Mouse (Mus musculus) right cerebral cortex, postnatal 10 days (tissue): ENCODE results near the gene Rfng.
"Not testable (repeated sequence)": the region's sequence is repeated elsewhere in the genome, so short reads cannot be mapped to it uniquely, and the experiment has no call there.

Experiments used
- DNase-seq, 2 experiments: peaks; one replicate each; pipeline ENCODE4 v3.0.0; 2021; ENCODE audit warnings: low spot score in 2 of 2

Rfng gene

DNA sequence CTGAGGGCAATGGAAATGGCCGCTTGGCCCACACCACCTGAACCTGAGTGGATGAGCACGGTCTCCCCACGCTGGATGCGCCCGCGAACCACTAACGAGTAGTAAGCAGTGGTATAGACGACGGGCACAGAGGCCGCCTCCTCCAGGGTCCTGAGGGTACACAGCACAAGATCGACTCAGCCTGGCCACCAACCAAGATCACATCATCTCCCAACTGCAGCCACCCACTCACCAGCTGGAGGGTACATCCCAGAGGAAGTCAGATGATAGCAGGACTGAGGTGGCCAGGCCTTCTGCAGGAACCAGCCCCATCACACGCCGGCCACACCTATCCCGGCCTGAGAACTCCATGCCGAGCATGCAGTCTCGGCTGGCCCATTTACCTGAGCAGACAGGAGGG is 28.1 kb upstream of the Rfng start:
- DNase-seq, result no peak

DNA sequence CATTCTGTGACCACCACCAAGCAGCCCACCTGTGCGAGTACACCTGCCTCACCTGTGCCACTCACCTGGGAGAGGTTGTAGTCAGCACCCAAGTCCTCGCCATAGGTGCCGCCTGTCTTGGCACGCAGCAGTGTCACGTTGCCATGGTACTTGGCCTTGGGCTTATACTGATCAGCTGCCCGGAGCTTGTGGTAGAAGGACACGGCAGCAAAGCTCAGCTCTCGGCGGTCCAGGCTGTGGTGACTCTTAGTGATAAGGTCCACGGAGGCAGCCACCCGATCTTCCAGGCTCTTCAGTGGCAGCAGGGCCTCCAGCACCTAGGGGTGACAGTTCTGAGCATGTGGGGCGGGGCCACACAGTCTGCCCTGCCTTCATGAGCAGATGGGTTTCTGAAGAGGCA is 24.0 kb upstream of the Rfng start:
- no peak for DNase-seq

DNA sequence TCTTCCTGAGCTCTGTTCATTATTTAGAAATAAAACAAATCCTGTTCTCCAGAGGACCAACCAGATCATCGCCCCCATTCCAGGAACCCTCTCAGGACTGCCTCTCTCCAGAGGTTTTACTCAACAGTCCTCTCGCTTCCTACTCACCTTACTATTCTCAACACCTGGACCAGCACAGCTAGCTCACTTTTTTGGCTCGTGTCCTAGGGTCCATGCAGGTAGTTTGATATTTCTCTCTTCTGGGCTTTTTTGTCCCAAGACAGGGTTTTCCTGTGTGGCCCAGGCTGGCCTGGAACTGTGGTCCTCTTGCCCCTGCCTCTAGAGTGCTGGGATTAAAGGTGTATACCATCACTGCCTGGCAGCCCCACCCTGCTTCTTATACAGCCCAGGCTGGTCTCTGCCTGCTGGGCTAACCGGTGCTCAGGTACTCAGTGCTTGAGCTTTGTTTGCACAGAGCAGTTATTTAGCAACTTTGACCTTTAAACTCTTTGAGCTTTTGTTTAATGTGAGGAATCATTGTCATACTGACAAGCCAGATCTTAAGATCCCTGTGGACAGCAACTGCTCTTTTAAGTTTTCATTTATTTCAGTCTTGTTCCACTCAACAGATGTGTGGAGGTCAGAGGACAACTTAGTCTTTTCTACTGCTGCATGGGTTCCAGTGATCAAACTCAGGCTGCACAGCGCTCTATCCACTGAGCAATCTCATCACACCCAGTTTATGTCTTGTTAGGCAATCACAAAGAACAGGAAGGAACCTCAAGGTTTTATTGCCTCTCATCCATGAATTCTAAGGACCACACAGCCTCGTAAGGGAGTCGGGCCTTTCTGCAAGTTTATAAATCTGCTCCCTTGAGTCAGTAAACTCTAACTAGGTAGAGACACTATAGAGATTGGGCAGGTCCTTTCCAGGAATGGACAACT is 21.6 kb upstream of the Rfng start:
- no peak for DNase-seq

DNA sequence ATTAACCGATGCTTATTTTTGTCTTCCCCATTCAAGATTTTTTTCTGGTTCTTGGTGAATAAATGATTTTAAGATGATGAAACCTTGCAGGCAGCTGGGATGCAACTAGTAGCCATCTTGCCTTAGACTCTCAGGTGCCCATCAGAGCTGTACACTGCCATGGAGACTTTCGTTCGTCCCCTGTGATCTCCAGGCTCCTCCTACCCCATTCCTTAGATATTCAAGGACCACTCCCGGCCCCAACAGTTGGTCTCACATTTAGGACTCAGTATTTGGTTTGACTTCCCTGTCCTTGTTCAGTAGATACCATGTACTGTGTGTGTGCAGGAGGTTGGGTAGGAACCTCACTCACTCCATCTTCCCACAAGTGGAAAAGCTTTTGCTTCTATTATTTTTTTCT is 20.8 kb upstream of the Rfng start:
- DNase-seq, result no peak

DNA sequence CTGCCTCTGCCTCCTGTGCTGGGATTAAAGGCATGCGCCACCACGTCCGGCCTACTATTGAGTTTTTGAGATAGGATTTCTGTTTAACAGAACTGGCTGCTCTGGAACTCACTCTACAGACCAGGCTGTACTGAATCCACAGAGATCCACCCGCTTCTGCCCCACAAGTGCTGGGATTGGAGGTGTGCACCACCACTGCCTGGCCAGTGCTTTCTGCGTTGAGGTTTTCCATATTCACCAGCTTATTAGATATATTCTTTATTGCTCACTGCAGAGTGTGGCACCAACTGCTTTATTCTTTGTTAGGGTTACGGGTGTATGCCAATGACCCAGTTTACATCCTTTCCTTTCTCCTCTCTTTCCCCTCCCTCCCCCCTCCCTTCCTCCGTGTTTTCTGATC is 20.3 kb upstream of the Rfng start:
- DNase-seq, result no peak

DNA sequence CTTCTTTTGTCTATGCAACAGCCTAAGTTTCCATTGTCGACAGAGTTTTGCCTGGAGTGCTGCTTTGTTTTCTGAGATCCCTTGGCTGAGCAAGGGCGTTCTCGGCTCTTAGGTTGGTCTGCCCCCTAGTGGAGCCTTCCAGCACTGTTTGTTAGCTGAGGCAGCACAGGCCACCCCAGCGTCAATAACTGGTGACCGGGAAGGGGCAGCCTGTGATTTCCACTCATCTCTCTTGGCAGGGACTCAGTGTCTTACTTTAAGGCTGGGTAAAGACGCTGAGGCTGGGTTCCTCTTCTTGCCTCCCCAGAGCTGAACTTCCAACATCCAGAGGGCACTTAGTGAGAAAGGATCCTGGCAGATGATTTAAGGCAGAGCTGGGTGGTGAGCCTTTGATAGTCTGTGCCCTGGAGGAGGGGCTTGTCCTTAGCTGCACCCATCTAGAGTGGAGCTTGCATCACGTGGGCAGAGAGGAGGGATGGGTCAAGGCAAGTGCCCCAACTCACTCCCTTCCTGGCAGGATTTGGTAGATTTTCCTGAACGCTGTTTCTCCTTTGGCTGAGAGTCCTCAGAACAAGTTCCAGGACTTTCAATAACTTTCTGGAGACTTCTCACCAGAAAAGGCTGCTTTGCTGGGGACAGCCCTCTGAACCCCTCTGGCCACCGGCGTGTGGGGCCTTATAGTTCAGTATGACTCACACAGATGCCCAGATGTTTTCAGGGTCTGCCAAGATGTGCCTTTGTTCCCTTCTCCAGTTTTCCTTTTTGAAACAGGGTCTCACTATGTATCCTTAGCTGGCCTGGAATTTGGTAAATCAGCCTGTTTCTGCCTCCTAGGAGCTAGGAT is 16.3 kb upstream of the Rfng start:
- peak; percentile 82 to 89 for DNase-seq

DNA sequence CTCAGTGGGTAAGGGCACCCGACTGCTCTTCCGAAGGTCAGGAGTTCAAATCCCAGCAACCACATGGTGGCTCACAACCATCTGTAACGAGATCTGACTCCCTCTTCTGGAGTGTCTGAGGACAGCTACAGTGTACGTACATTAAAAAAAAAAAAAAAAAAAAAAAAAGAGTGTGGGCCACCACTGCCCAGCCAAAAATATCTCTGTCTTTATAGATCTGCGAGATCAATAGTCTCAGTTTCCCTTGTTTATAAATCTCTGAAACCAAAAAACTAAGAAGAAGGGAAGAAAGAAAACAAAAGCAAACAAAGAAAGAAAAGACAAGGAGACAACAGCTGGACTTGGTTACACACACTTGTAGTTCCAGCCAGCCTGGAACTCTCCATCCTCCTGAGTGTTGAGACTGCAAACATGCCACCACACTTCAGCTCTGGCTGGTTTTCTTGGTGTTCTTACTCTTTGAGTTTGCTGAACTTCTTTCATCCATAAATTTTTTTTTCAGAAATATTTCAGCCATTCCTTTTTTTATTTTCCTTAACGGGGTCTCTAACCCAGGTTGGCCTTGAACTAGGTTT is 15.4 kb upstream of the Rfng start:
- DNase-seq, result no peak

DNA sequence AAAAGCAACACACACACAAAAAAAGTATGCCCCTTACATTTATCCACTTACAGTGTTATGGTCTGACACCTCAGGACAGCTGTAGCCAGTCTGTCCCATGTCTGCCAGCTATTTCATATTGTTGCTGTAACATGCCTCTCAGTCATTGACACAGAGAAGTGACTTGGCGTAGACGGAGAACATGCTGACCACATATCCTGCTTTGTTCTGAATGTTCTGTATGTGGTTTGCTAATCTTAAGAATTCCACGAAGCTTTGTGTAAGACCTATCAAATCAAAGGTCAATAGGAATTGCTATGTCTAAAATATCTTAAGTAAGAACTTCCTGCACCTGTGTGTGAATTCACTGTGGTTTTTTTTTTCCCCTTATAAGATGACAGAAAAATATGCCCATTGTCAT is 14.2 kb upstream of the Rfng start:
- no peak for DNase-seq

DNA sequence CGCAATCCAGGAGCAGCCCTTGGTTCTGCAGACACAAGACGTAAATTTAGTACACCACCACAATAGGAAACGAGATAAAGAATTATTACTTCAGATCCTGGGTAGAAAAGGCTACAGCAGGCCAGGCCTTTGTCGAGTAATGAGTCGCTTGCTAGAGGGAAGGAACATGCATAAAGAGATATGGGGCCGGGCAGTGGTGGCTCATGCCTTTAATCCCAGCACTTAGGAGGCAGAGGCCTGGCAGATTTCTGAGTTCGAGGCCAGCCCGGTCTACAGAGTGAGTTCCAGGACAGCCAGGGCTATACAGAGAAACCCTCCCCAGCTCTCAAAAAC is 12.6 kb upstream of the Rfng start:
- no peak for DNase-seq

DNA sequence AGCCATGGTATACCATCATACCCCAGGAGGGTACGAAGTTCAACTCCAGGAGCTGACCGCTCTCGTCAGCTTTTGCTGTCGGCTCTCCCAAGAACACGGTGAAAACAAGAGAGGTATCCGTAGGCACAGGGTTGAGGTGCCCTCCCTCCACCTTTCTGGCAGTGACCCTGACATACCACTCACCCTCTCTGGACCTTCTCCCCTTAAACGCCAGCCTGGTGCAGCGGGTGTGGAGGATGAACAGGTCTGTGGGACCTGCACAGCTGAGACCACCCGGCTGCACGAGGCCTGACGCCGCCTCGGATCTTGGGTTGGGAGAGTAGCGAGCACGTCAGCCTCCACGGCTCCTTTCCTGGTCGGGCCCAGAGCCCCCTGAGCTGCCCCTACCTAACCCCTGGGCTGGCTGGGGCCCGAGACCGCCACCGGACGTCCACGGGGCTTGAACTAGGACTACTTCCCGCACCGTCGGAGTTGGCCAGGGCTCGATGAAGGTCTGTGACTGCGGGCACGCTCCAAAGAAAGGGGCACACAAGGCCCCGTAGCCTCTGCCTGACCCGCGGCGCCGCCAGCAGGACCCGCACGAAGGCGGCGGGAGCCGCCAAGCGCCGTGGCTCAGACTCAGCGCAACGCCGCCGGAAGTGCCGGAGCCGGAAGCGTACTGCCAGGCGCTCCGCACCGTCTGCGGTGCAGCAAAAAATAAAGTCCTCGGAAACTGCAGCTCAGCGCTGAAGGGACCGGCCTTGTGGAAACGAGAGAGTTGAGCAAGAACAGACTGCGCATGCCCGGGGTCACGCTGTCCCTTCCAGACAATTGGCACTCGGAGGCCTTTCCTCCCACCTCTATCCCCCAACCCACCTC is 12.0 kb upstream of the Rfng start, which contains the start of gene Dus1l:
TSS of gene Dus1l (minus strand) at position 648 of the 858 bp plus-strand sequence.
- peak; percentile 96 to 98 for DNase-seq

DNA sequence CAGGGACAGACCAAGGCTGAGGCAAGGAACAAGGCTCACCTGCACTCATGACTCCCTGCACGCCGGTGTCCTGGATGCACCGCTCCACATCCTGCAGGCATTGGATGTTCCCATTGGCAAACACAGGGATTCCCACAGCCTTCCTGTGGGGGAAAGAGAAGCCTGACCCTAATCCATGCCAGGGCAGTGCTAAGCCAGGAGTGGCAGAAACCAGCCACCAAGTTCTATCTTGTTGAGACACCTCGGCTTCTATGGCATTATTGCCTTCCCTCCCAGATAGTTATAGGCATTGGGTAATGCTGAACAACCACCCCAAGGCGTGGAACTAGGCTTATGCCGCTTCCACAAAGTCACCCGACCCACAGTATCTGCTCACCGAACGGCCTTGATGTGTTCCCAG is 8.6 kb upstream of the Rfng start:
- DNase-seq, result no peak

DNA sequence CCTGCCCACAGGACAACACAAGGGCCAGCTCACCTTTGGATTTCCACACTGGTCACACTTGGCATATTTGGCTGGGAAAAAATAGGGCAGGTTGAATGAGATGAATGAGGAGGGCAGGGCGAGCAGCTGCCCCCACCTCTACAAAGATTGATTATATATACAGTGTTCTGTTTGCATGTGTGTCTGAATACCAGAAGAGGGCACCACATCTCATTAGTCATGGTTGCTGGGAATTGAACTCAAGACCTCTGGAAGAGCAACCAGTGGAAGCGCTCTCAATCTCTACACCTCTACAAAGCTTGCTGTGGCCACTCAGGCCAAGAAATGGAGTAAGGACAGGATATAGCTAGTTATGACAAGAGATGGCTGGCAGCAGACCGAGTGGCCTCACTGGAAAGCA is 5.8 kb upstream of the Rfng start:
- no peak for DNase-seq

DNA sequence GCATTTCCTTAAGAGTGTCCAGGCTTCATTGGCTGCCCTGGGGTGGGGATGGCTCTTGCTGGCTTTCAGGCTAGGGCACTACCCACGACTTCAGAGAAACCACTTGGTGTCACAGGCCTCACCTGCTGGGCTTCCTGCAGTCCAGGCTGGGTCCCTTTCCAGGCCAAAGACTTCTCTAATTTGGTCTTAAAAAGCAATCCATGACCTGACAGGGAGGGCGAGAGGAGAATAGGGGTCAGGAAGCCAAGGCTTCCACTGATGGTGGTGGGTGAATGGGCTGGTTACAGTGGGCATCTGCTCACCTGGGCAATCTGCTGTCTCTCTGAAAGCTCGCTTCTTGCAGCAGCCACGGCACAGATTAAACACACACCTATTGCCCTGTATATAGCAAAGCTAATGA is 5.3 kb upstream of the Rfng start:
- no peak for DNase-seq

DNA sequence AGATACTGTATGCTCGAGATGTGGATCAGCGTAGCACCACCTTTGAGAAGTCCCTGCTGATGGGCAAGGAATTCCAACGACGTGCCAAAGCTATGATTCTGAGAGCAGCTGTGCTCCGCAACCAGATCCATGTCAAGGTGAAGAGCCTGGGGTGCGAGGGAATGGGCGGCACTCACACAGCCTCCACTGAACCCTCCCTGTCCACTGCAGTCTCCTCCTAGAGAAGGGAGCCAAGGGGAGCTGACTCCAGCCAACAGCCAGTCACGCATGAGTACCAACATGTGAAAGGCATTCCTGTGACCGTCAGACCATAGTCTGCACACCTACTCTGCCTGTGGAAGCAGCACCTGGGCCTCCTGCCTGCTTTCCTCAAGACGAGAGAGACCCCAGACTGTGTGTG is 4.5 kb upstream of the Rfng start:
- not testable (repeated sequence) for DNase-seq

DNA sequence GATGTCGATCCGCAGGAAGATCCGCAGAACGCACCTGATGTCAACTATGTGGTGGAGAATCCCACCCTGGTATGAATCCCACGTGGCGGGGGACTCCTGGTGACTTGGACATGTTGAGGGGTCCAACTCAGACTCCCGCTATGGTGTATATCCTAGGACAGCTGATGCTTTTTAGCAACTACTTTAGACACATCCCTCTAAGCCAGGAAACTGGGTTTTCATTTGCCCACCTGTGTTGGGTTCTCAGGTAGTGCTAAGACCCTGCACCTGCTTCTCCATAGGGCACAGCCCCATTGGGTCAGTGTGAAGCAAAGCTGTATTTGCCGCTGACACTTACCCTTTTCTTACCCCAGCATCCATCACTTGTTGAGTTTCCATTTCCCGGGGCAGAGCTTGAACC is 1.1 kb upstream of the Rfng start:
- DNase-seq, result peak; percentile 22 to 27

DNA sequence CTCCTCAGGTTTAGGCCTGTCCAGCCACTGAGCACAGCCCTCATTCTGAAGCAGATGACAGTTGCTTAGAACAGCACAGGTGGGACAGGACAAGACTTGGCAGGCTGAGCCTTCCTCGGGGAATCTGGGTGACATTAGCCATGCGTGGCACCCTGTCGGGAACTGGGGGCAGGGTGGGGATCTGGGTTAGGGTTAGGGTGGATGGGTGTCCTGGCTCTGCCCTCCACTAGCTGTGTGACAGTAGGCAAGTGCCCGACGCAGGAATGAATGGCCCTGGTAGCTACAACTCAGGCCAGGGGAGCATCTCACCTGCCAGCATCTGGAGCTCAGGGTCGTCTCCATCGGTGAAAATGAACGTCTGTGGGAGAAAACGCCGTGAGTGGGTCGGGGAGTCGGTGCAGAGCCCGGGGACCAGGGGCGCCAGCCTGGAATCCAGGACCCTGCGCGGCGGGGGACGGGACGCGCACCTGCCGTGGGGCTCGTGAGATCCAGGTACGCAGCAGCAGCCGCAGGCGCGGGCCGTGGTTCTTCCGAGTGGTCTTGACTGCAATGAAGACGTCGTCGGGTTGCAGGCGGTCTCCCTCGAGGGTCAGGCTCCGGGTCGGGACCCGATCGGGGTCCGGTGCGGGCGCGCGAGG is 462 bp downstream of the Rfng start:
- no peak for DNase-seq

DNA sequence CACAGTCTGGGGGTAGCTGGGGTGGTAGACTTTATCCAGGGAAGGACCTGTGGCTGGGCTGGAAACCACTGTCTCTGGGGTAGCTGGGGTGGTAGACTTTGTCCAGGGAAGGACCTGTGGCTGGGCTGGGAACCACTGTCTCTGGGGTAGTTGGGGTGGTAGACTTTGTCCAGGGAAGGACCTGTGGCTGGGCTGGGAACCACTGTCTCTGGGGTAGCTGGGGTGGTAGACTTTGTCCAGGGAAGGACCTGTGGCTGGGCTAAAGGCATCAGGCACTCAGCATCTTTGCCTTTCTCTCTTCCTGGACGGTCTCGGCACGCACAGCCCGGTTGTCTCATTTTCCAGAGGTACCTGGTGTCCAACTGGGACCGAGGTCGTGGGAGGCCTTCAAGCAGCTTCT is 2.6 kb downstream of the Rfng start:
- DNase-seq, result not testable (repeated sequence)

DNA sequence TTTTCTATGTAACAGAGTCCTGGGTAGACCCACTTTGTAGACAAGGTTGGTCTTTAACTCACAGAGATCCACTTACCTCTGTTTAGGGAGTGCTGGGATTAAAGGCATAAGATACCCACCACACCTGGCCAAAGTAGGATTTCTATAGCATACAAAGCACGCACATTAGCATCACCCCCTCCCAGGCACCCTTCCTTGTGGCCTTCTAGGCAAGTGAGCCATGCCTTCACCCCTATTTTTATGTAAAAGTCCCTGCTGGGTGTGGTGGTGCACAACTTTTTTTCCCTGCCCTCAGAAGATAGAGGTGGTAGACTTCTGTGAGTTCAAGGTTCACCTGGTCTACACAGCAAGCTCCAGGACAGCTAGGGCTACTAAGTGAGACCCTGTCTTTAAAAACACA is 4.1 kb downstream of the Rfng start:
- DNase-seq, result no peak

DNA sequence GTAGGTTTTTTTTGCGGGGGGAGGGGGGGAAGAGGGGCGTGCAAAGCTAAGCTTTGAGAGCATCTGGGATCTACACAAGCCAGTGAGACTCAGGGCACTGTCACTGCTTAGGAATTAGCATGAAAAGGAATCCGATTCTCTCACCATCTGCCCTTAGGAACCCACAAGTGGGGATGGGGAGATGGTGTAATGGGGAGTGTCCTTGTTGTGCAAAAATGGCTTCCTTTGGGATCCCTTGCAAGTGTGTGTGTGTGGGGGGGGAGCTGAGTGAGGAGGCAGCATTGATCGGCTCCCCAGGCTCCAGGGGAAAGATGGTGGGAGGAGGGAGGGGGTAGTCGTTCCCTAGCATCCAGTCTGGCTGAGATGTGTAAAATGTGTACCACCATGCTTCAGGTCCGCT is 6.9 kb downstream of the Rfng start:
- no peak for DNase-seq

DNA sequence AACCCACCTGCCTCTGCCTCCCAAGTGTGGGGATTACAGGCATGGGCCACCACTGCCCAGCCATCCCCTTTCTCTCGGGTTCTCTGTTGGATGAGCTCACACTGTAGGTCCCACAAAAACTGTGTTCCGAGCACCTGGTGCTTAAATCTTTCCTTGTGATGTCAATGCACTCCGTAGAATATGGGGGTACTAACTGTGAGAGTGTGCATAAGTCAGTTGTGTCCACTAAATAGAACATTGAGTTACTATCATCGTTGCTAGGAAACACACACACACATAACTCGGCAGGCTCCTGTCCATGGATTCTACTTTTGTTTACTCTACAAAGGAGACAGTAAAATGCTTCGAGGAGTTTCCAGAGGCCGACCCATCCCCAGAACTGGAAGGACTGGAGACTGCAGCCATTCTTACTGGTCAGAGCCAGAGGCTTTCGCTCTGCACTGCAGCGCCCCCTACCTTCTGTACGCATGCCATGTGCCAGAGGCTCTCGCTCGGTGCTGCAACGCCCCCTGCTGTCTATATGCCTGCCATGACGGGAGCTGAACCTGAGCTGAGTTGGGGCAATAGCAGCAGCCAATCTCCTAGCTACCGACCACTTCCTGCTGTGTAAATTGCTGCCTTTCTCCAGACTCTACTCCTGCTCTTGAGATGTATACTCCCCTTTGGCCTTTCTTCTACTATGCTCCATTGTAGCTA is 8.1 kb downstream of the Rfng start:
- peak; percentile 91 to 95 for DNase-seq
